Mouse (Mus musculus) kidney, adult 18-20 months (tissue): ENCODE measurements around the gene Tmem45b.

Experiments used
- DNase-seq: peaks from one replicate; pipeline ENCODE4 v3.0.0; 2021

Tmem45b gene

GRCm38 (mm10) chr9:31400441-31400840, 63.8 kb downstream of the Tmem45b start:
- DNase-seq = peak; percentile 74

DNA sequence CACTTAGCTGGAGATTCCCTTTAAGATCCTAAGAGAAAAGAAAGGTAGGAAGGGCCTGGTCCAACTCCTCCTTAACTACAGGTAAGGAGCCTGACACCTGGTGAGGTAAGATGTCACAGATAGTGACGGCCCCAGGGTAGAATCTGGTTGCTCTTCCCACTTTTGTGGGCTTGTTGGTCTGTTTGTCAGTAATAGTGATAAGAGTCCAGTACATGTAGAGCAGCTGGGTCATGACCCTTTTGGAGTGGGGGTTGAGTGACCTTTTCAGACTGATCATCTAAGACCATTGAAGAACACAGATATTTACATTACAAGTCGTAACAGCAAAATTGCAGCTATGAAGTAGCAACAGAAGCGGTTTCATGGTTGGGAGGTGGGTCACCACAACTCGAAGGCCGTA, 77.1 kb downstream of the Tmem45b start:
- no peak for DNase-seq

DNA sequence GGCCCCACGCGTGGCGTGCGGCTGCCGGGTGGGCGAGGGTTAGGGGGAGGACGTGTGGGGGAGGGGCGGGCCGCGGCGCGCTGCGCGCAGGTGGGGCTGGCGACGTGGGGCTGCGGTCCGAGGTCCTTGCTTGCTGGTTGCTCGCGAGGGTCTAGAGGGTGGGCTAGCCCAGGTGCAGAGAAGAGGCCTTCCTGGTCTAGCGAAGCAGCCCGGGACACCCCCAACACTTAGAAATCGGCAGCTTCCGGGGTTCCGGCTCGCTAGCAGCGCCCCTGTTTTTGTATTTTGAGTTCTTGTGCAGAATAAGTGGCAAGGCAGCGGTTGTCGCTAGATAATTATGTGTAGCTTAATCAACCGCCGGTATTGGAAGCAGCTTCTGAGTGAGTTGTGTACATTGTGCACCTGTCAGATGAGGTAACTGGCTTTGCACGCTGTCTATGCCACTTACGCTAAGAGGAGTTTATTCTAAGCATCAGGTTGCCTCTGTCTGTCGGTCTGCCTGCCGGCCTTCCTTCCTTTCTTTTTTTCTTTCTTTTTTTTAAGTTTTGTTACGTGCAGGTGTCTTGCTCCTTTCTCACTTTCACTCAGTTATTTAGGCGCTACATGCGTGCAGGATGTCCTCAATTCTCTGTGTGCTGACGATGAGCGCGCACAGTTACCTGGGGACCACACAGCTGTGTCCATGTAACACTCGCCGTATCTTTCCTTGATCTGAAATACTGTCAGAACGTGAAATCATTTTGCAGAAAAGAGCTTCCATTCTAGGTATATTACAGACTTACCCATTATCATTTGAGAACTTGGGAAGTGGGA, 77.7 kb downstream of the Tmem45b start:
- DNase-seq = no peak

DNA sequence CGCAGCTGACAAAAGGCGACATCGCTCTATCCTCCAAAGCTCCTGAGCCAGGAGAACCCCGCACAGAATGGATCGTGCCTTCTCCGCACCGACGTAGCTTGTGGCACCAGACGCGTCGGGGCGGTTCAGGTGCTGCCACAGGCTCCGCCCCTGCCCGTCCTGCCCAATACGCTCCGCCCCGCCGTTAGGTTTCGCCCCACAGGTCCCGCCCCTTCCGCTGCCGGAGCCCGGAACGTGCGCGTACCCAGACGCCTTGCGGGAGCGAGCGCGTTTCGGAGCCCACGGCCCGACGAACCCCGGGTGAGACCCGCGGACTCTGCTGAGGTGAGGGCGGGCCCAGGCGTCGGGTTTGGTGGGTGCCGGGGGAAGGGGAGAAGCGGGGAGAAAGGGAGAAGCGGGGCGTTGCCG, 78.3 kb downstream of the Tmem45b start, which contains the start of gene Nfrkb:
Nfrkb (plus strand) TSS at position 246 of the 408 bp plus-strand sequence.
- DNase-seq = peak; percentile 95

DNA sequence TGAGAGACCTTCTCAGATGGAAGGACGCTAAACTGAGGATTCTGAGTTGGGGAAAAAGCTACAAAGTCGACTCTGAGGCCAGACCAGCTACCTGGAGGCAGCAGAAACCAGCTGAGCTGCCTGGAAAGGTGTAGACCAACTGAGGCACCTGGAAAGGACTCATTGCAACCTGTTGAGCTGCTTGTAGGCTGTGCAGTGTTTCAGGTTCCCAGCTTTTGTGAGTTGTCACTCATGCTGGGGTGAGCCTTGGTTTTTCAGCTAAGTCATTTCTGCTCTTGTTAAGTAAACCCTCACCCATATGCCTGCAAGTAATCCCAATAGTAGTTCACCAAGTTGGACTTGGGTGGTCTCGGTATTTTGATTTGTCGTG, 78.8 kb downstream of the Tmem45b start:
- no peak for DNase-seq

DNA sequence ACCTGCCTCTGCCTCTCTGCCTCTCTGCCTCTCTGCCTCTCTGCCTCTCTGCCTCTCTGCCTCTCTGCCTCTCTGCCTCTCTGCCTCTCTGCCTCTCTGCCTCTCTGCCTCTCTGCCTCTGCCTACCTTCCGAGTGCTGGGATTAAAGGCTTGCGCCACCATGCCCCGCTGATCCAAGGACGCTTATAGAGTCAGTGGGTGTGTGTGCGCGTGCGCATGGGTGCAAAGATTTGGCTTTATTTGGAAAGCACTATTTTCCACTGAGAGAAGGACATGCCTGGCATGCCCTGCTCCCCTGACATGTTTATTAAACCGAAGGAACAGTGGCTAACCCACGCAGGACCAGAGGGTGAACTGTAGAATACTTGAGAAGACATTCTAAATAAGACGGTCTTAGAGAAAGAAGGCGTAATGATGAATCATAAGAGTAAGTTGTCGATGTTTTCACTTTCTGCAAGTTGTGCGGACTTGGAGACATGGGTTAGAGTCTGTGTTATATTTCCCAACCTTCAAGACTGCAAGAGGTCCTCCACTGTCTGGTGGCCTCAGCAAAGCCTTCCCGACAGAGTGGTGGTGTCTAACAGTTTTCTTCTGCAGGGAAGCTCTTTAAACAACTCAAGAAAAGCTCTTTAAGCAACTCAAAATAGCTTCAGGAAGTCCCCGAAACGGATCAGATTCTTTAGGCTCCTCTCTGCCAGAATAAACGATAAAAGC, 79.3 kb downstream of the Tmem45b start:
- no peak for DNase-seq

GRCm38 (mm10) chr9:31376661-31377060, 87.6 kb downstream of the Tmem45b start:
- DNase-seq = no peak
